Mouse (Mus musculus) kidney, postnatal 0 days (tissue): ENCODE measurements at regions not wholly inside any gene's neighbourhood (a gene's known extent, or its start where the extent isn't known, plus 50 kb on each side); places are given as distances from the start of the nearest gene placed in this dataset.

Experiments
- ATAC-seq: fragments of 200-750 bp; cut with Nextera tagmentation; replicated peaks from 2 replicates; pipeline ENCODE4 v1.8.0; 2017; ENCODE audit warnings: low read depth, moderate number of reproducible peaks, moderate TSS enrichment, moderate library complexity; ENCODE audit not compliant: low FRiP score
- DNase-seq: peaks from one replicate; pipeline ENCODE4 v3.0.0-alpha.2; 2016; ENCODE audit warnings: low spot score
- H3K27ac ChIP-seq: fragments of 300-500 bp; sonication (generic); 2 replicates; pipeline ENCODE4 v1.5.1; 2014; ENCODE audit warnings: mild to moderate bottlenecking
- H3K27me3 ChIP-seq: fragments of 300-500 bp; sonication (generic); 2 replicates; pipeline ENCODE4 v1.6.1; 2014; ENCODE audit warnings: low read length, mixed read lengths; ENCODE audit not compliant: insufficient read depth
- H3K36me3 ChIP-seq: fragments of 300-500 bp; sonication (generic); 2 replicates; pipeline ENCODE4 v1.6.1; 2014; ENCODE audit warnings: low read length, mixed read lengths; ENCODE audit not compliant: insufficient read depth
- H3K4me1 ChIP-seq: fragments of 300-500 bp; sonication (generic); replicated peaks from 2 replicates; pipeline ENCODE4 v1.6.1; 2014; ENCODE audit warnings: antibody characterized with exemption, low read length, mixed read lengths; ENCODE audit not compliant: insufficient read depth
- H3K4me2 ChIP-seq: fragments of 300-500 bp; sonication (generic); 2 replicates; pipeline ENCODE4 v1.6.1; 2014; ENCODE audit warnings: mild to moderate bottlenecking, low read length, moderate library complexity, mixed read lengths
- H3K4me3 ChIP-seq: fragments of 300-500 bp; sonication (generic); replicated peaks from 2 replicates; pipeline ENCODE4 v1.5.1; 2014; ENCODE audit warnings: low read depth, low read length
- H3K9ac ChIP-seq: fragments of 300-500 bp; sonication (generic); 2 replicates; pipeline ENCODE4 v1.6.1; 2014; ENCODE audit warnings: low read depth, low read length
- H3K9me3 ChIP-seq: fragments of 300-500 bp; sonication (generic); replicated peaks from 2 replicates; pipeline ENCODE4 v1.6.1; 2016; ENCODE audit warnings: low read length, inconsistent platforms, mixed read lengths
- CTCF ChIP-seq: IDR thresholded peaks from 2 replicates; pipeline ENCODE4 v1.5.1; 2016; ENCODE audit warnings: antibody characterized with exemption, low read depth, mild to moderate bottlenecking, moderate library complexity
- WGBS: fragments of 180-500 bp; shearing (Covaris S2); extraction: QIAGEN DNeasy Blood & Tissue Kit; methylation state at CpG from one replicate; pipeline ENCODE4 v1.1.7; 2014; 5-methylcytosine and 5-hydroxymethylcytosine counted together

DNA sequence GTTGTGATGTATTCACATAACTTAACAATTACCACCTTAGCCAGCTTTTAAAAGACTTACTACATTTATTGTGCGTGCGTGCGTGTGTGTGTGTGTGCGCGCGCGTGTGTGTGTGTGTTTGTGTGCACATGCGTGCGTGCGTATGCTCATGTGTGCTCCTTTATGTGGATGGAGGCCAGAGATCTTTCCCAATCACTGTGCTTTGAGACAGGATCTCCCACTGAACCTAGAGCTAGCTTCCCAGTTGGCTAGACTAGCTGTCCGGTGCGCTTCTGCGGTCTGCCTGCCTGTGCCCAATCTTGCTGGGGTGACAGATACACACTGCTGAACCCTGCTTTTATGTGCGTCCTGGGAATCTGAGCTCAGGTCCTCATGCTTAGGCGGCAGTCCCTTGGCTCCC is 50.1 kb upstream of the Arhgap29 start:
- H3K4me3 ChIP-seq, result no peak overlapping the region
- peaks cover 10% of the 10 kb centered on the region for H3K4me1 ChIP-seq
- H3K4me2 ChIP-seq, result no peak overlapping the region
- H3K9me3 ChIP-seq, result no peaks in the 10 kb centered on the region
- H3K36me3 ChIP-seq, result no peaks in the 10 kb centered on the region
- WGBS, result 84% methylated on average over 15 of the region's 15 CpGs
- H3K27me3 ChIP-seq, result no peaks in the 10 kb centered on the region
- TF ChIP-seq CTCF, result no peak
- H3K27ac ChIP-seq, result peak overlapping the region; percentile 71; the same call in 1 of the 2 replicates
- DNase-seq (no peak), ATAC-seq (no peak)
- no peak overlapping the region for H3K9ac ChIP-seq

DNA sequence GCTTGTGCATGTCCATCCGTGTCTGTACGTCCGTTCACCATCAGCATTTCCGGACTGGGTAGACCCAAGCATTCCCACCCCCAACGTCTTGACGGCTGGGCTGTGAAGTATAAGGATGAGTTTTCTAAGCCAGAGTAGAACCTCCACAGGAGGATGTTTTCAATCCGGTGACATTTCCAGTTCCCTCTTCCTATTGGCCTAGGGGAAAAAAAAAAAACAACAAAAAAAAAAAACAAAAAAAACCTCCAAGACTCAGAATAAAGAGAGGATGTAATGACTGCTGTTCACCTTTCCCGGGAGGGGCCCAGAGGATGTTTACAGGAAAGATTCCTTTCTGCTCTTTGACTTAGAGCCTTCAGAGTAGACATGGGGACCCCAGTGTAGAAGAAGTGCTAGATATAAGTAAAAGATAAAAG is 51.9 kb upstream of the Arhgap29 start:
- ATAC-seq (0 out of 2 replicates have a peak, but pooled peaks have one; percentile 33), DNase-seq (peak; percentile 69)
- Histone ChIP-seq H3K9ac (no peak overlapping the region), H3K4me2 (0 out of 2 replicates have a peak overlapping the region, but pooled peaks have one; percentile 4), H3K36me3 (no peaks in the 10 kb centered on the region), H3K27me3 (no peaks in the 10 kb centered on the region), H3K27ac (peak overlapping the region; percentile 26; the same call in 1 of the 2 replicates), H3K9me3 (no peaks in the 10 kb centered on the region), H3K4me3 (no peak overlapping the region), H3K4me1 (peaks cover 10% of the 10 kb centered on the region)
- TF ChIP-seq CTCF, result no peak
- 53% methylated on average over 8 of the region's 8 CpGs for WGBS

DNA sequence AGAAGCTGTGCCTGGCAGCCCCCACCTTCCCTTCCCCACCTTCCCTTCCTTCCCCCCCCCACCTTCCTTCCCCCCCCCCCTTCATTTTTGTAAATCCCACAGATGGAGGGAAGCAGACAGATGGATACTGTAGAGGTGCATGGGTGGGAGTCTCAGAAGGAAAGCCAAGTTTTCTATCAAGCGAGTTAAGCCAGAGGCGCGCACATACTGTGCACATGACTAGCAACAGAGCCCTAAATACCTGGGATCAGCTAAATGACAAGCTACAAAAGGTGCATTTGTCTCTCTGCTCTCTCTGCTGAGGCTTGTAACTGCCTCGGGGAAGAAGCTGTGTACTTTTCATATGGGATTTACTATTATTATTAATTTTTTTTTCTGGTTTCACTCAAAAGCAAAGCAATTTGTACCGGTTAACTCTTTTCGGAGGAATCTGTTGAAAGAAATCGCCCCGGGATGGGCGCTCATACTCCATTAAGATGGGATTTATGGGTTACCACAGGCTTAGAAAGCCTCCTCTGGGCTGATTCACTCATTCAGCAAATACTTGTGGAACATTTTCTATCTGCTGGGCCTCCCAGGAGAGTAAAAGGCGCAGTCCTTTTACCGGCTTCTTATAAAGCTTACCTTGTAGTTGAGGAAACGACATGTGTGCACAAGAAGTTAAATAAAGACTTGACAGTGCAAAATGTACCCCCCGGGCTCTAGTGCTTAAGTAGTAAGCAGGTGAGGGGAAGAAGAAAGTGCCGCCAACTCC is 54.3 kb upstream of the Arhgap29 start:
- Histone ChIP-seq H3K4me3 (no peak overlapping the region), H3K9ac (0 out of 2 replicates have a peak overlapping the region, but pooled peaks have one; percentile 8), H3K27me3 (no peaks in the 10 kb centered on the region), H3K4me2 (no peak overlapping the region), H3K9me3 (no peaks in the 10 kb centered on the region), H3K36me3 (no peaks in the 10 kb centered on the region), H3K27ac (no peak overlapping the region), H3K4me1 (peaks cover 6% of the 10 kb centered on the region)
- no peak for ATAC-seq
- no peak for TF ChIP-seq CTCF
- no peak for DNase-seq
- whole genome bisulfite sequencing, result 73% methylated on average over 14 of the region's 14 CpGs

DNA sequence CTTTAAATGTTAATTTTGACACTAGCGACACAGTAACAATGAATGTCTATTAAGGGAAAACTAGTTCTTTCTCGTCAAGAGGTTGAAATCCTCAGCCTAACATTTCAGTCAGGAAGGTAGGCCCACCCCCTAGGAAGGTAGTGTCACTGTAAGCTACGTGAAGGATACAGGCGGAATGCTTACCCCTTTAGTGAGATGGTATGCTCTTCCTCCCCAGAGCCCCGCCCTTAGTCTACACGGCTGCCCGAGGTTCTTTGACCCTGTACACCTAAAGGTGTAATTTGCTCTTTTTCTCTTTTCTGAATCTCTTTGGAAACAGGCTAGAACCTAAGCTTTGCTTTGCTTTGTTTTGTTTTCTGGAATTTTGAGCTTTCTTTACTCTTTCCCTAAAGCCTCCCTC is 58.7 kb upstream of the Arhgap29 start:
- Histone ChIP-seq H3K9me3 (no peaks in the 10 kb centered on the region), H3K27me3 (no peaks in the 10 kb centered on the region), H3K27ac (no peak overlapping the region), H3K4me3 (no peak overlapping the region), H3K4me2 (no peak overlapping the region), H3K36me3 (no peaks in the 10 kb centered on the region), H3K9ac (no peak overlapping the region), H3K4me1 (peaks cover 10% of the 10 kb centered on the region)
- ATAC-seq (no peak), DNase-seq (no peak)
- no peak for TF ChIP-seq CTCF
- WGBS, result 75% methylated on average over 7 of the region's 7 CpGs

DNA sequence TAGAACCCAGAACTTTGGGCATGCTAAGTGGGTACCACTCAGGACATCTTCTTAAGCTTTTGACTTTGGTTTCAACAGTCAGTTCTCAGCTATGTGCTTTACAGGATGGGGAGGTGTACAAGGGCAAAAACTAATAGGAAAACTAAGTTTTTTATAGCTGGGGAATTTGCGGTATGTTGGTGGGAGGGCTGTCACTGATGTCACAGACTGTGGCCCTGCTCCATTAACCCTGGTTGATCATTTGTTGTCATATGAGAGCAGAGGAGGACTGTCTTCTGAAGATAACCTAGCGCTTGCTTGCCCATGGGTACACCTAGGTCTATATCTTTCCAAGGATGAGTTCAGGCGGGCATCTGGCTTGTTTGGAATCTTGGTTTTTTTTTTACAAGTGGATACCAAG is 59.7 kb upstream of the Arhgap29 start:
- no peak overlapping the region for H3K4me3 ChIP-seq
- no peak overlapping the region for H3K4me2 ChIP-seq
- peak; percentile 58 for DNase-seq
- H3K27ac ChIP-seq, result no peak overlapping the region
- no peaks in the 10 kb centered on the region for H3K27me3 ChIP-seq
- peak; percentile 75 for ATAC-seq
- H3K9ac ChIP-seq, result no peak overlapping the region
- H3K9me3 ChIP-seq, result no peaks in the 10 kb centered on the region
- WGBS, result 55% methylated on average over 3 of the region's 3 CpGs
- peaks cover 10% of the 10 kb centered on the region for H3K4me1 ChIP-seq
- H3K36me3 ChIP-seq, result no peaks in the 10 kb centered on the region
- no peak for TF ChIP-seq CTCF

DNA sequence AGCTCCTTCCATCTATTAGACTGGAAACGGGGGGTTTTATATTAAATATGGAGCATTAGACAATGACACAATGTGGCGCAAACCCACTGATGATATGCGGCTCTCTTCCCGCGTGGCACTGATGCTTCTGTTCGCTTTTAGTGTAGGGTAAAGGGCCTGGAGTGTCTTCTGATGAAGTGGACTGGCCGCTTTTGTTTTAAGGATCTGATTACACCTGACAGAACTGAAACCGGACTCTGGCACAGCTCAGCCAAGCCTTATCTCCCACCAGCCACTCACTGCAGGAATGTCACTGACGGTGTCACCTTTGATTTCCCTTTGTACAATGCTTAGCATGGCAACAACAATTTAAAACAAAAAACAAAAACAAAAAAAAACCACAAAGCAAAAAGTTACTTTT is 61.0 kb upstream of the Arhgap29 start:
- H3K4me2 ChIP-seq, result peak overlapping the region; percentile 8; the same call in 1 of the 2 replicates
- H3K27me3 ChIP-seq, result no peaks in the 10 kb centered on the region
- DNase-seq (peak; percentile 55), ATAC-seq (no peak)
- 29% methylated on average over 9 of the region's 9 CpGs for WGBS
- H3K9ac ChIP-seq, result no peak overlapping the region
- H3K4me1 ChIP-seq, result peaks cover 13% of the 10 kb centered on the region
- H3K4me3 ChIP-seq, result no peak overlapping the region
- no peaks in the 10 kb centered on the region for H3K36me3 ChIP-seq
- H3K9me3 ChIP-seq, result no peaks in the 10 kb centered on the region
- H3K27ac ChIP-seq, result peak overlapping the region; percentile 26; the same call in 1 of the 2 replicates
- no peak for TF ChIP-seq CTCF
